Mouse (Mus musculus) layer of hippocampus, postnatal 36 days (tissue): ENCODE data around the gene Pfkl. TPM values are rescaled to one million over a fixed set of nuclear protein-coding genes. Genes with fewer than 3 reads are reported as not detected.
"Not testable (repeated sequence)": the region's sequence is repeated elsewhere in the genome, so short reads cannot be mapped to it uniquely, and the experiment has no call there.

Experiments used
- DNase-seq, 2 experiments: peaks; one replicate each; pipeline ENCODE4 v3.0.0; 2022
- total RNA-seq, 2 experiments: library from RNA; stranded (reverse); gene quantifications; 2 replicates each; pipeline ENCODE4 v1.2.3; 2021

Gene Pfkl
- total RNA-seq: 100 to 1,000 TPM; 201 to 209 TPM

GRCm38 (mm10) chr10:78009945-78010293 lies at the start of gene Pfkl:
TSS of gene Pfkl (minus strand) at chr10:78010083.
- no peak for DNase-seq

GRCm38 (mm10) chr10:78057056-78057455 lies 47.2 kb upstream of the Pfkl start:
- no peak for DNase-seq

GRCm38 (mm10) chr10:78054633-78055565 lies 45.0 kb upstream of the Pfkl start:
- no peak for DNase-seq

DNA sequence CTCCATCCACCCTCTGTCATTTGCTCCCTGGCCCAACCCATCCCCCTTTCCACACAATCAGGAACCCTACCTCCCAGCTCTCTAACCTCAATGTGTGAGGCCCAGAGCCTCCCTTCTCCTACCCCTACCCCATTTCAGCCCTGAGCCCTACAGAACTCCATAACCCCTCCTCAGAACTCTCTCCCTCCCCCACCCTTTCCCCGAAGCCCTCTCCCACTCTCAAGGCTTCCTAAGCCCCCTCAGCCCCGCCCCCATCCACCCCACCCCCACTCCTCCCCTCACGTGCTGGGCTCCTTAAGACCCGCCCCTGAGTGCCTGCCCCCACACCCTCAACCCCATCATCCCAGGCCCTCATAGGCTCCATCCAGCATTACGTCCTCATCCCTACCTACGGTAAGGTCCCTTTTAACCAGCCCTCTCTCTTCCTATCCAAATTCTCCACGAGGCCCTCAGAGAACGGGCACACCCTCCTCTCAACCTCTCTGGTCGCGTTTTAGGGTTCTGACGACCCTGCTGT lies 39.7 kb upstream of the Pfkl start:
- DNase-seq: no peak

DNA sequence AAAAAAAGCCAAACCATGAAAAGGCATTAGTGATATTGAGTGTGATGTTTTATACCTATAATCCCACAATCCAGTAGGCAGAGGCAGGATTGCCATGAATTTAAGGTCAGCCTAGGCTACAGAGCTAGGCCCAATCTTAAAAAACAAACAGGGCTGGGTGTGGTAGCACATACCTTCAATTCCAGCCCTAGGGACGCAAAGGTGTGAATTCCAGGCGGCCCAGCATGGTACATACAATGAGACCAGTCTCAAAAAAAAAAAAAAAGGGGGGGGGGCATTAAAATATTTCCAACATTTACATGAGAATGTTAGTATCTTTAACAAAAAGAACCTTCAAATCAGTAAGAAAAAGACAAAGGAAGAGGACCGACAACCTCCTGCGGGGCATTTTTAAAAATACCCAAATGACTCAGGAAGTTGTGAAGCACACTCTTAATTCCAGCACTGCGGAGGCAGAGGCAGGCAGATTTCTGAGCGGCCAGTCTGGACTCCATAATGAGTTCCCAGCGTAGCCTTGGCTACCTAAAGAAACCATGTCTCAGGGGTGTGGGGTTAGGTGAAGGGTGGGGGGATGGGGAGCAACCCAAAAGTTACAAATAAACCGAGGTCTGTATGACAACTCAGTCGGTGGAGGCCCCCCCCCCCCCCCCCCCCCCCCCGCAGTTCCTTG lies 38.3 kb upstream of the Pfkl start:
- no peak for DNase-seq

DNA sequence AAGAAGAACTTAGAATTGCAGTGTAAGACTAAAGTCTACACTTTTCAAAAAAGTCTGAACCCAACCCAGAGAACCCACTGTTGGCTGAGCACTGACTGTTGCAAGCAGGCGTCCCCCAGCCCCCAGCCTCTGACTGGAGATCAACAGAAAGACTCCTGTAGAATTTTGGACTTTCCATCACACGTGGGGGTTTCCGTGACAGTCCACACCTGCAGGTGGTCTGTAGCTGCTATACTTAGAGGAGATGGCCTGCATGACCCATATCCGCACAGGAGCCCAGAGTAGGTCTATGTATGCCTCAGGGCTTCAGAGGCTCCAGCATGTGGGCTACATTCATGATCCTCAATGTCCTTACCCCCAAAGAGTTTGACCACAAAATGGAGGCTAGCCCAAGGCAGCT lies 36.5 kb upstream of the Pfkl start:
- DNase-seq: no peak

GRCm38 (mm10) chr10:78044531-78044930 lies 34.6 kb upstream of the Pfkl start:
- no peak for DNase-seq

- DNase-seq: peak; percentile 41 to 50
Observed at GRCm38 (mm10) chr10:78043406-78043836, 33.5 kb upstream of the Pfkl start, which contains the start of gene Aire. TSS of gene Aire (minus strand) at chr10:78043610.

DNA sequence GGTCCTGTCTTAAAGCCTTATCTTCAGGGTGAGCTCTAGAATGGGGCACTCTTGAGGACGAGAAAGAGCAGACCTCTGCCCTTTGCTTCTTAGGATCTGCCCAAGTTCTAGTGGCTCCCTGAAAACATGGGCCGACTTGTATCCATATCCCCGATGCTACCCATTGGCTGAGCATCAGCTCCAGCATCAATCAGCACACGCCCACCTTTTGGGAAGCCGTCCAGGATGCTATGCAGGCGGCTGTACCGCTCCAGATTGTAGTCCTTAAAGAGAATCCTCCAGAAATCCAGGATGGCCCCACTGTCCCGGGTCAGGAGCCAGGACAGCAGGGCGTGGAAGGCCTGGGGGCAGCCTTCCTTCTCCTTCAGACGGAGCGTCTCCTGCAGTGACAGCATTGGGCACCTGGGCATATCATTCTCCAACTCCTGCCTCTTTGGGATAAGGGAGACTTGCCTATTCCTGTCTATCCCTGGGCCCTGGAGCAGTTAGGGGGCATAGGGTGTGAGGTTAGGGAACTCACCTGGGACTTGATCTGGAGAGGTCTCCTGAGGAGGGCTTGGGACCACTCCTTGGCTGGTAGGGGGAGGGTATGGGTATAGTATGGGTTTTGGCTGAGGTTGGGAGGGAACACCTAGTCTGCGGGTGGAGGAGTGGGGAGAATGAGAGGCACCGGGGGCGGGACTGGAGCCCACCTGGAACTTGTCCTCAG lies 33.0 kb upstream of the Pfkl start:
- peak; percentile 33 to 43 for DNase-seq

- no peak for DNase-seq
Observed at GRCm38 (mm10) chr10:78042096-78042495, 32.2 kb upstream of the Pfkl start.

GRCm38 (mm10) chr10:78041647-78042046 lies 31.8 kb upstream of the Pfkl start, which contains the start of gene Dnmt3l:
TSS of gene Dnmt3l (plus strand) at chr10:78041947.
- no peak for DNase-seq

- no peak for DNase-seq
Observed at GRCm38 (mm10) chr10:78037139-78037538, 27.3 kb upstream of the Pfkl start.

GRCm38 (mm10) chr10:78031987-78032386 lies 22.1 kb upstream of the Pfkl start:
- no peak for DNase-seq

- DNase-seq: no peak
Observed at GRCm38 (mm10) chr10:78029080-78029479, 19.2 kb upstream of the Pfkl start.

GRCm38 (mm10) chr10:78028129-78028528 lies 18.2 kb upstream of the Pfkl start:
- peak; percentile 43 to 67 for DNase-seq

DNA sequence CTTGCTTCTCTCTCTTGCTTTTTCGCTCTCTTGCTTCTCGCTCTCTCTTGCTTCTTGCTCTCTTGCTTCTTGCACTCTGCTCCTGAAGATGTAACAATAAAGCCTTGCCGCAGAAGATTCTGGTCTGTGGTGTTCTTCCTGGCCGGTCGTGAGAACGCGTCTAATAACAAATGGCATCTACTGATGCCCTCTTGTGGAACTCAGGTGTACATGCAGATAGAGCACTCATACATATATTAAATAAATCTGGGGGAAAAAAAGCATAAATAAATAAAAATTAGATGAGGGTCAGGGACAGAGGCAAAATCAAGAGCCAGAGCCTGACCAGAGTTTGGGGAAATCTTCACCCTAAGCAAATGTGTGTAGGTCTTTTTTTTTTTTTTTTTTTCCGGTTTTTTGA lies 15.6 kb upstream of the Pfkl start:
- not testable (repeated sequence) for DNase-seq

- not testable (repeated sequence) for DNase-seq
Observed at GRCm38 (mm10) chr10:78019984-78020383, 10.1 kb upstream of the Pfkl start.

DNA sequence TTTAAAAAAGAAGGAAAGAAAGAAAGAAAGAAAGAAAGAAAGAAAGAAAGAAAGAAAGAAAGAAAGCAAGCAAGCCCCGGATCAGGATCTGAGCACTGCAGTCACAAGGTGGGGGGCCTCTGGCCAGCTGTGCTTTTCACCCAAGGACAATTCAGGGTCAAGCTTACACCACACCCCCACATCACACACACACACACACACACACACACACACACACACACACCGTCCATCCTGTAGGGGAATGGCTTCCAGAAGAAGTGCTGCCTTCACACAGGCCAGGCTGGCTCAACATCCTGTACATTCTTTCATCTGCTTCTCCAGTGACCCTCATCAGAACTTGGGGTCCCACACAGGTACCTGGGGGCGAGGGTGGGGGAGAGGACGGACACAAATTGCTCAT lies 9.4 kb upstream of the Pfkl start:
- DNase-seq: no peak

DNA sequence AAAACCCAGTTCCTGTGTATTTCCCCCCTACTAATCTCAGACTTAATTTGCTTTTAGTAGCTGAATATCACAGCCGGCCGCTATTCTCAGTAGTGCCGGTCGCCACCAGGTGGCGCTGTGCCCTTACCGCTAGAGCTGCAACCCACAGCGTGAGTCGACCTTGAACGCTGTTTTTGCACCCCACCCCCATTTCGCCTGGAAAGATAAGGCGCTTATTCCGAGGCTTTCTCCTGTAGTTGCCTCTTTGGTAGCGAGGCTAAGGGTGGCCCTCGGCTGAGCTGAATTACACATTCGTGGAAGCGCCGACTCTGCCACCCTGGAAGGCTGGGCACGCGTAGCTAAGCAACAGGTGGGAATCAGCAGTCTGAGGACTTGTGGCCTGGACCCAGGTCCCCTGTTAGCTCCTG lies 8.9 kb upstream of the Pfkl start:
- DNase-seq: peak; percentile 61 to 65

GRCm38 (mm10) chr10:78016366-78016765 lies 6.5 kb upstream of the Pfkl start:
- no peak for DNase-seq

- DNase-seq: no peak
Observed at GRCm38 (mm10) chr10:78015489-78015888, 5.6 kb upstream of the Pfkl start.

DNA sequence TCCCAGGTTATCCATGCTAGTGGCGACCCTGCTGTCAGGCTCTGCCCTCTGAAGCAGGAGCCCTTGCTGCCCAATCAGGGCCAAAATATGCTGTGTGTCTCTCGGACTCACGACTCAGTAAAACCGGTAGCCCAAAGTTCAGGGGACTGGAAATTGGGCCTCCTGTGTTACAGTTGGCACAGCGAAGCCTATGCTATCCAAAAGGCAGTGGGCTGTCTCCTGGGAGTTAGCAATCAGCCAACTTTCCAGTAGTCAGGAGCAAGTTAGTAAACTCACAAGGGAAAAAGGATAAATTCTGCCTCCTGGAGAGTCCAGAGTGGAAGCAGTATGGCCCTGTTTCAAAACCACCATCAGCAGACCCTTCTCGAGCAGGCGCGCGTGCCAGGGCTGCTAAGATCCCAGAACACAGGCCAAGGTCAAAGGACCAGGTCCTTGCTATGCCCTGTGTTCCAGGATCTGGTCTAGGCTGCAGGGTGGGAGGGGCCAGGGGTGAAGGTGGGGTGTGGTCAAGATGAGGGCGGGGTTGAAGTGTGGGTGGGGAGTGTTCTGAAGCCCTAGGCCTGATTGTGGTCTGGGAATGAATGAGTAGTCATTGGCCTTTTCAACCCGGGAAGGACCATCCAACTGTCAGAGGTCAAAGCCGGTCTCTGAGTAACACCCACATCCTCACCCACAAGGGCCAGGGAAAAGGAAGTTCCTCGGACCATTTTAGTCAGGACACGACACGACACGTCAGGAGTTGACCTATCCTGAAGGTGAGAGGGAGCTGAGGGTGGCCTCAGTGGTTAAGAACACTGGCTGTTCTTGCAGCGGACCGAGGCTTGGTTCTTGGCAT lies 3.0 kb upstream of the Pfkl start:
- DNase-seq: no peak
